Mouse (Mus musculus) liver, embryonic 14 days (tissue): ENCODE results near the gene Srl. TPM values are rescaled to one million over a fixed set of nuclear protein-coding genes. Genes with fewer than 3 reads are reported as not detected.

Source experiments
- polyA plus RNA-seq: library from polyadenylated mRNA; depleted of rRNA; stranded (reverse); fragments of >200 nt; gene quantifications from 2 replicates; pipeline ENCODE4 v1.2.3, GENCODE M21; 2012; rRNA removed

Srl gene
- 2.2 TPM in 2 replicates for polyA plus RNA-seq

GRCm38 (mm10) chr16:4541501-4542198, at the start of gene Srl:
Gene Srl, minus strand, starts transcription at chr16:4541816.

GRCm38 (mm10) chr16:4559715-4560144, 18.1 kb upstream of the Srl start, which contains the start of gene Tfap4:
Gene Tfap4, minus strand, starts transcription at chr16:4559854.

Other genes with a start within 250 kb of the Srl start
- gene Adcy9, start 121.3 kb downstream of the Srl start, polyA plus RNA-seq = 0.78 and 0.85 TPM in 2 replicates
- 6.4 and 7.0 TPM in 2 replicates for gene Tfap4, start 18.0 kb upstream of the Srl start, polyA plus RNA-seq
- gene Glis2, start 52.9 kb upstream of the Srl start, polyA plus RNA-seq = 2.5 and 2.9 TPM in 2 replicates
- 41.7 and 43.7 TPM in 2 replicates for gene Pam16, start 83.2 kb upstream of the Srl start, polyA plus RNA-seq
- 2.4 TPM in 2 replicates for gene Vasn, start 98.1 kb upstream of the Srl start, polyA plus RNA-seq
- 16.9 and 20.8 TPM in 2 replicates for gene Dnaja3, start 98.2 kb upstream of the Srl start, polyA plus RNA-seq
- 9.8 and 10.5 TPM in 2 replicates for gene Coro7, start 138.0 kb upstream of the Srl start, polyA plus RNA-seq
- 36.8 and 39.8 TPM in 2 replicates for gene Nmral1, start 177.5 kb upstream of the Srl start, polyA plus RNA-seq
- gene Hmox2, start 184.5 kb upstream of the Srl start, polyA plus RNA-seq = 20.8 and 23.4 TPM in 2 replicates
- 8.9 and 9.6 TPM in 2 replicates for gene Cdip1, start 248.5 kb upstream of the Srl start, polyA plus RNA-seq